Mouse (Mus musculus) common myeloid progenitor, adult 5-6 weeks (primary cell): ENCODE results near the gene Snx20. TPM values are rescaled to one million over a fixed set of nuclear protein-coding genes. Genes with fewer than 3 reads are reported as not detected.

Experiments
- total RNA-seq: library from RNA; stranded (forward); fragments of 200-1000, 187-1606 nt; gene quantifications from 2 replicates; pipeline ENCODE4 v1.2.3, GENCODE M21; 2017

The Snx20 gene
- total RNA-seq, 1 experiment from 2014 or later = 10.4 TPM

Other genes starting within 250 kb of the Snx20 start
- not detected in 2 replicates for gene Nkd1, start 114.8 kb downstream of the Snx20 start, total RNA-seq
- gene Nod2, start 11.2 kb upstream of the Snx20 start, total RNA-seq = 0.14 TPM in 1 of 2 replicates, not detected in the other
- gene Cyld, start 60.9 kb upstream of the Snx20 start, total RNA-seq = 41.7 and 43.0 TPM in 2 replicates